Mouse (Mus musculus) forebrain, embryonic 11.5 days (tissue): ENCODE measurements around the gene Blzf1. TPM values are rescaled to one million over a fixed set of nuclear protein-coding genes. Genes with fewer than 3 reads are reported as not detected.

ENCODE experiments used
- ATAC-seq: fragments of 200-750 bp; cut with Nextera tagmentation; replicated peaks from 2 replicates; pipeline ENCODE4 v1.8.0; 2017; ENCODE audit warnings: moderate TSS enrichment; ENCODE audit not compliant: low FRiP score
- DNase-seq: peaks from one replicate; pipeline ENCODE4 v3.0.0-alpha.2; 2017; ENCODE audit warnings: low spot score
- H3K27ac ChIP-seq: fragments of 300-500 bp; sonication (generic); 2 replicates; pipeline ENCODE4 v1.5.1; 2014; ENCODE audit warnings: low read depth, low read length
- H3K27me3 ChIP-seq: fragments of 300-500 bp; sonication (generic); 2 replicates; pipeline ENCODE4 v1.6.1; 2014; ENCODE audit warnings: mild to moderate bottlenecking, low read length, mixed read lengths; ENCODE audit not compliant: control insufficient read depth, insufficient read depth
- H3K36me3 ChIP-seq: fragments of 300-500 bp; sonication (generic); 2 replicates; pipeline ENCODE4 v1.6.1; 2014; ENCODE audit warnings: mild to moderate bottlenecking, low read length, moderate library complexity, mixed read lengths; ENCODE audit not compliant: control insufficient read depth, insufficient read depth
- H3K4me1 ChIP-seq: fragments of 300-500 bp; sonication (generic); replicated peaks from 2 replicates; pipeline ENCODE4 v1.6.1; 2014; ENCODE audit warnings: low read length, mixed read lengths; ENCODE audit not compliant: control insufficient read depth, insufficient read depth
- H3K4me2 ChIP-seq: fragments of 300-500 bp; sonication (generic); 2 replicates; pipeline ENCODE4 v1.6.1; 2014; ENCODE audit warnings: low read depth, mild to moderate bottlenecking, low read length, moderate library complexity, mixed read lengths; ENCODE audit not compliant: severe bottlenecking
- H3K4me3 ChIP-seq: fragments of 300-500 bp; sonication (generic); 2 replicates; pipeline ENCODE4 v1.5.1; 2014; ENCODE audit warnings: low read depth, low read length
- H3K9ac ChIP-seq: fragments of 300-500 bp; sonication (generic); 2 replicates; pipeline ENCODE4 v1.6.1; 2014; ENCODE audit warnings: low read length
- H3K9me3 ChIP-seq: fragments of 300-500 bp; sonication (generic); 2 replicates; pipeline ENCODE4 v1.6.1; 2016; ENCODE audit warnings: low read length, mixed read lengths; ENCODE audit not compliant: control insufficient read depth
- WGBS: fragments of 180-500 bp; shearing (Covaris S2); extraction: QIAGEN DNeasy Blood & Tissue Kit; methylation state at CpG from one replicate; pipeline ENCODE4 v1.1.7; 2014; 5-methylcytosine and 5-hydroxymethylcytosine counted together
- polyA plus RNA-seq: library from polyadenylated mRNA; unstranded; fragments of >200 nt; fragmentation: Nextera tagmentation; extraction: Ambion mirVana; gene quantifications from 2 replicates; pipeline ENCODE4 v1.2.1, GENCODE M21; 2014

The Blzf1 gene
- polyA plus RNA-seq: 24.4 and 26.9 TPM in 2 replicates

DNA sequence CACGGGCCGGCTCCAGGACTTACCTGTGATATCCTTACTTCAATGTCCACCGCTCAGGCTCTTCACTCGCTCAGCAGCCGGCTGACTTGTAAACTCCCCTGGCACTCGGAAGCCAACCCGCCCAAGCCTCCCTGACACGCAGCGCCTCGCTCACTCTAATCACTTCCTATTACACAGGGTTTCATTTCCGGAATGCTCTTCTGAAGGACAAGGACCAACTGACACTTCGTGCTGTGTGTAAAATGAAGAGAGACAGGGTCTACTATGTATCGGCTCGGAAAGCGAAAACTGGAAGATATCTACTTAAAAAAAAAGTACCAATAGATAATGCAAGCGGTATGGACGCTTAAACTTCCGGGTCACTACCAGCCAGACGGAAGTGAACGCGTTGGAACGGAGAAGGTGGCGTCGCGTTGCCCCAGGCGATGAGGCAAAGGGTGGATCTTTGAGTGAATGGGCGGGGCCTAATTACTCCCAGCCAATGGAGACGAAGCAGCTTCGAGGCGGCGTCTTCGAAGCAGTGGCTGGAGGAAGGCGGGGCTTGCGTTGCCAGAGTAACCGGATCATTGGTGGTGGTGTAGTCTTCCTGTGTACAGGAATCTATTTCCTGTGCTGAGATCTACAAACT lies at the start of gene Blzf1:
Gene Blzf1 (minus strand): TSS at position 366 of the 628 bp plus-strand sequence.
- H3K27ac ChIP-seq: no peak within 1 kb of the TSS
- H3K27me3 ChIP-seq: no peaks in the 10 kb centered on the region
- no peaks in the 10 kb centered on the region for H3K36me3 ChIP-seq
- H3K4me2 ChIP-seq: peak within 1 kb of the TSS; percentile 72
- H3K4me3 ChIP-seq: peak within 1 kb of the TSS; percentile 70
- peak within 1 kb of the TSS; percentile 68 for H3K9ac ChIP-seq
- no peaks in the 10 kb centered on the region for H3K9me3 ChIP-seq
- H3K4me1 ChIP-seq: peaks cover 3% of the 10 kb centered on the region; the same call in 1 of the 2 replicates
- ATAC-seq: peak; percentile 99
- DNase-seq: peak; percentile 98
- under 1% methylated on average over 35 of the region's 35 CpGs for WGBS

DNA sequence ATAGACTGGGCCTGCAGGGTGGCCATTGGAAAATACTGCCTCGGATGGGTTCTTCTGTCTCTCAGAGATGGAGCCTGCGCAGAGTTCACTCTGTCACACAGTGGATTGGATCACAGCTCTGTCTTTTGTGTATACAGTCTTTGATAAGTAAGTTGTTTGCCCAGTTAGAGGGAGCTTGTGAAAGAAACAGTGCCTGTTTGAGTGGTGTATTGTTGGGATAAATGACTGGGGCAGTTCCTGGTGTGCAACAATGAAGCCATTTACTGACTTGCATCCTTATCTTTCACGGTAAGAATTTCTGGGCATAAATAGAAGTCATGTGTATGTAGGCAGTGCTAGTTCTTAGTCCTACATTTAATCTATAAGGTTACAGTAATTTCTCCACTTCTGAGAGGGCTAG lies 46.2 kb upstream of the Blzf1 start:
- no peaks in the 10 kb centered on the region for H3K9me3 ChIP-seq
- ATAC-seq (no peak), DNase-seq (no peak)
- WGBS: 55% methylated on average over 3 of the region's 3 CpGs
- H3K27ac ChIP-seq: no peak overlapping the region
- H3K9ac ChIP-seq: no peak overlapping the region
- no peak overlapping the region for H3K4me3 ChIP-seq
- H3K4me2 ChIP-seq: no peak overlapping the region
- no peaks in the 10 kb centered on the region for H3K36me3 ChIP-seq
- H3K4me1 ChIP-seq: no peaks in the 10 kb centered on the region
- H3K27me3 ChIP-seq: no peaks in the 10 kb centered on the region

DNA sequence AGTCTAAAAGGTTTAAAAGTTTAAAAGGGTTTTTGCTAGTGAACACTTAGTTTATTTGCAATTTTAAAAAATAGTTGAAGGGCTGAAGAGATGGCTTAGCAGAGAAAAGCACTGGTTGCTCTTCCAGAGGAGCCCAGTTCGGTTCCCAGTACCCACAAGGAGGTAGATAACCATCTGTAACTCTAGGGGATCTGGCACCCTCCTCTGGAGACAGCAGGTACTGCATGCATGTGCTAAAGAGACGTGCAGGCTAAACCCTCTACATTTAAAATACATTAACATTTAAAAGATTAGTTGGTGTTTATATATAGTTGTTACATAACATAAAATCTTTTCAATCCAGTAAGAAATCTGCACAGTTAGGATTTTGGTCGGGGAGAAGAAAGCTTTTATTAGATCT lies 34.9 kb upstream of the Blzf1 start:
- ATAC-seq (no peak), DNase-seq (no peak)
- H3K27ac ChIP-seq: no peak overlapping the region
- H3K4me3 ChIP-seq: no peak overlapping the region
- WGBS: 90% methylated on average over 3 of the region's 3 CpGs
- H3K36me3 ChIP-seq: no peaks in the 10 kb centered on the region; the same call in 1 of the 2 replicates
- H3K9ac ChIP-seq: no peak overlapping the region
- H3K4me1 ChIP-seq: no peaks in the 10 kb centered on the region
- no peaks in the 10 kb centered on the region for H3K27me3 ChIP-seq
- no peaks in the 10 kb centered on the region for H3K9me3 ChIP-seq
- H3K4me2 ChIP-seq: no peak overlapping the region

DNA sequence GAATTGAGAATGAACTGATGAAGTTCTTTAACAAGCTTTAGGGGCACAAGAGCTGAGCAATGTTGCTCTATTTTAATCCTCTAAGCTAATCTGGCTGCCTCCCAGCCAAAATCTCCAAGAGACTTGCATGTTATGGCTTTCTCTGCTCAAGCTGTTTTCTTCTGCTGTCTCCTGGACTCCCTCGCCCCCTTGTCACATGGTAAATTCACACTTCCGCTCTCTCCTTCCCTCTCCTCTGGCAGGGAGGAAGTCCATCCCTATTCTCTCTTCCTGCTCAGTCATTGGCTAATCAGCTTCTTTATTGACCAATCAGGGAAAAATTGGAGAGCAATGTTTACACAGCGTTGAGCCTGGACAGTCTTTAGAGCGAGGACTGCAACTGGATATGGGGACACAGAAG lies 28.6 kb upstream of the Blzf1 start:
- no peak overlapping the region for H3K27ac ChIP-seq
- no peak overlapping the region for H3K9ac ChIP-seq
- H3K4me1 ChIP-seq: no peaks in the 10 kb centered on the region
- DNase-seq: no peak
- H3K4me2 ChIP-seq: no peak overlapping the region
- H3K4me3 ChIP-seq: no peak overlapping the region
- WGBS: 88% methylated on average over 4 of the region's 4 CpGs
- H3K9me3 ChIP-seq: no peaks in the 10 kb centered on the region
- no peak for ATAC-seq
- H3K27me3 ChIP-seq: no peaks in the 10 kb centered on the region
- H3K36me3 ChIP-seq: peaks cover 3% of the 10 kb centered on the region; the same call in 1 of the 2 replicates

DNA sequence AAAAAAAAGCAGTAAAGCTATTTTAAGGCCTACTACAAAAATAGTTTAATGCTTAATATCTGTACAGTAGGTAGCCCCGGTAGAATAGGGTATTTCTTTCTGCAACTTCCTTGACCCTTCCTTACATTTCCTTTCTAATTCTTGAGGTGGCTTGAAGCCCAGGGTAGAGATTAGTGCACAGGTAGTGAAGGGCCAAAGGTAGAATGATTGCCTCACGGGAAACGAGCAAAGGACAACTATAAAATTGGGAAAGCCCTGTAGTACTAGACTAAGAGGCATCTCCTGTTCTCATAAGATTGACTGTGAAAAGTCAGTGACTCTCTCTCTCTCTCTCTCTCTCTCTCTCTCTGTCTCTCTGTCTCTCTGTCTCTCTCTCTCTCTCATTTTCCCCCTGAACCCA lies 28.1 kb upstream of the Blzf1 start:
- WGBS: 94% methylated on average over 3 of the region's 3 CpGs

DNA sequence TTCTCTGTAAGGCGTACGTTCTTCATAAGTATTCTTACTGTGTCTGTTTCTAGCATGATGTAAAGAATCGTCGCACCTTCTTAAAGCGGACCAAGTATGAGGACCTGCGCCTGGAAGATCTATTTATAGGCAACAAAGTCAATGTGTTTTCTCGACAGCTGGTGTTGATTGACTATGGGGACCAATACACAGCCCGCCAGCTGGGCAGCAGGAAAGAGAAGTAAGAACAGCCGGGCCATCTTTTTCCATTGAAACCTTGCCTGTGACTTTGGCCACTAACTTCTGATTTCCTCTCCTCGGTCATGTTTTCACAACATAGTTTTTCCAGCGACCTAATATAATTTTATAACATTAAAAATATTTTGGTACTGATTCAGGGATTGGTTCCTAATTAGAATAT lies 25.3 kb upstream of the Blzf1 start:
- DNase-seq: no peak
- no peak overlapping the region for H3K27ac ChIP-seq
- no peak overlapping the region for H3K9ac ChIP-seq
- no peak overlapping the region for H3K4me3 ChIP-seq
- WGBS: 91% methylated on average over 11 of the region's 11 CpGs
- no peaks in the 10 kb centered on the region for H3K9me3 ChIP-seq
- H3K36me3 ChIP-seq: peaks cover 3% of the 10 kb centered on the region; the same call in 1 of the 2 replicates
- no peaks in the 10 kb centered on the region for H3K4me1 ChIP-seq
- no peaks in the 10 kb centered on the region for H3K27me3 ChIP-seq
- H3K4me2 ChIP-seq: no peak overlapping the region
- ATAC-seq: no peak

More for the DNA sequence above, 28.1 kb upstream of the Blzf1 start:
- H3K4me3 ChIP-seq: no peak overlapping the region
- H3K36me3 ChIP-seq: peaks cover 3% of the 10 kb centered on the region; the same call in 1 of the 2 replicates
- no peaks in the 10 kb centered on the region for H3K9me3 ChIP-seq
- DNase-seq: no peak
- no peak overlapping the region for H3K4me2 ChIP-seq
- no peaks in the 10 kb centered on the region for H3K27me3 ChIP-seq
- no peak for ATAC-seq
- H3K9ac ChIP-seq: no peak overlapping the region
- no peak overlapping the region for H3K27ac ChIP-seq
- no peaks in the 10 kb centered on the region for H3K4me1 ChIP-seq

DNA sequence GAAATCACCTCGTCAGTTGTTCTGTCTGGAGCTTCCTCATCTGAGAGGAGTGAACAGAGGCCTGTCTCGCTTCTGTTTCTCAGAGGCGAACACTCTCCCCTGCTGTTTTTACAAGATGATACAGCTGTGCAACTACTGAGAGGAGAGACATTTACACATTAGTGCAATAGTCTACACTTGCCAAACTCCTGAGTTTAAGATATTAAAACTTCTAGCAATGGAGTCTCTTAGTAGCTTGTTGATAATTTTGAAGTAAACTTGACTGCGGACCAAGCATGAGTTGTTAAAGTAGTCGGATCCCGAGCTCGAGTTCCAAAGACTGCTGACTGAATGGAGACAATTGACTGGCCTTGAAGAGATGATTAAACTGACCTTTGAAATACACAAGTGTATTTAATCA lies 20.5 kb upstream of the Blzf1 start:
- WGBS: 84% methylated on average over 7 of the region's 7 CpGs
- Histone ChIP-seq H3K9ac (no peak overlapping the region), H3K4me3 (no peak overlapping the region), H3K4me1 (no peaks in the 10 kb centered on the region), H3K9me3 (no peaks in the 10 kb centered on the region), H3K27ac (no peak overlapping the region), H3K27me3 (no peaks in the 10 kb centered on the region), H3K36me3 (no peaks in the 10 kb centered on the region), H3K4me2 (no peak overlapping the region)
- DNase-seq (no peak), ATAC-seq (no peak)

DNA sequence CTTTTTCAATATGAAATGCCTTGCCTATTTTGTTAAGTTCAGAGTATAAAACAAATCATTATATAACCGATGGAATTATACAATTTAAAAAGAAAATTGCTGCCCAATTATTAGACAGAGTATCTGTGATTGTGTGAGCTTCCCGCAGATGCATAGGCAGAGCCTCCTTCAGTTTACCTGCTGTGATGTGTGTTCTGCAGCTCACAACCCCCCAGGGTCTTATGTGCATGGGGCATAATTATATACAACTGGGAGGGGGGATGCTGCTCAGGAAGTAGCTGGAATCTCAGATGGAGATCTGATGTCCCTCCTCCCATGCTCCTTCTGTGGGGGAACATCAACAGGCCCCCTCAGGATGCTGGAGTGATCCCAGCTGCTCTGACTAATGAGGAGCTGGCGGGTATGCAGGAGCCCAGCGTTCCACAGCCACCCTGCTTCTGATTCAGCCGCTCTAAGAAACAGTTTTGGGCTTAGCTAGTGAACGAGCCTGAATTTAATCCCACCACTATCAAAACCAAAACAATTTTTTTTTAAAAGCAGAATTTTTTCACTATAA lies 19.4 kb upstream of the Blzf1 start:
- 69% methylated on average over 6 of the region's 6 CpGs for WGBS
- no peaks in the 10 kb centered on the region for H3K4me1 ChIP-seq
- DNase-seq (no peak), ATAC-seq (no peak; the same call in 1 of the 2 replicates)
- H3K4me3 ChIP-seq: no peak overlapping the region
- H3K27me3 ChIP-seq: no peaks in the 10 kb centered on the region
- H3K36me3 ChIP-seq: no peaks in the 10 kb centered on the region
- H3K4me2 ChIP-seq: no peak overlapping the region
- H3K27ac ChIP-seq: no peak overlapping the region
- H3K9ac ChIP-seq: no peak overlapping the region
- no peaks in the 10 kb centered on the region for H3K9me3 ChIP-seq

DNA sequence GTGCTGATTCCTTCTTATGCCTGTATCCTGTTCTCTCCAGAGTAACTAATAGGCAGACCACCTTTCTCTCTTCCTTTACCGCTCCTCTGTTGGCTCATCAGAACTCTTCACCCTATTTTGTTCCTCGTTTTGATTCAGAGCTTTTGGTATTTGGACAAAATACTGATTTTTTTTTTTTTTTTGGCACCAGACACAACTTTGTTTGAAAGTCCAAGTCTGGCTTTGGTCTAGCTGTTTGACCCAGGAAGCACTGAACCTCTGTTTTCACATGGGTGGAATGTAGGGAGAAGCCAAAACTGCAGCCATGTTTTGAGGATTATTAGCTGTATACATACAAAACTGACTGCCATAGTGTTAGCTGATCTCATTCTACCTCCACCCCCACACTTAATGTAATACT lies 17.6 kb upstream of the Blzf1 start:
- Histone ChIP-seq H3K4me1 (no peaks in the 10 kb centered on the region), H3K27me3 (no peaks in the 10 kb centered on the region), H3K4me3 (no peak overlapping the region), H3K9ac (no peak overlapping the region), H3K9me3 (no peaks in the 10 kb centered on the region), H3K4me2 (no peak overlapping the region), H3K36me3 (no peaks in the 10 kb centered on the region), H3K27ac (no peak overlapping the region)
- DNase-seq: no peak
- WGBS: 88% methylated on average over 2 of the region's 2 CpGs
- no peak for ATAC-seq
